Comparison of ENCODE assay signal across 8 mouse cellular contexts in genomic region chr4:62965497-62966302, GRCm38 (mm10). TPM values are rescaled to one million over a fixed set of nuclear protein-coding genes. Genes with fewer than 3 reads are reported as not detected.
A peak's percentile ranks its signal among the peaks of the same experiment; 100 is the strongest.
DNase-seq lines count a peak whose midpoint lies in the region; TF ChIP-seq lines count a peak whose summit lies in the region.

TSS of gene Zfp618 (plus strand) at chr4:62965573.

- no peaks in the 10 kb centered on the region for H3K27me3 ChIP-seq in forebrain, embryonic 10.5 days (ENCODE audit: poor library complexity, severe bottlenecking)

- DNase-seq in ovary, postnatal 36 days (ENCODE audit: low spot score): peak; percentile 50
- DNase-seq in ovary, postnatal 14 days (ENCODE audit: low spot score): no peak
- DNase-seq in brain, embryonic 14.5 days (ENCODE audit: low read depth): peak; percentile 63
- DNase-seq in forebrain, embryonic 10.5 days (ENCODE audit: extremely low spot score, low spot score): peak; percentile 47
- DNase-seq in induced T-regulatory cell, adult 2 months (ENCODE audit: low read depth): peak; percentile 5
- DNase-seq in lung, postnatal 4 days: peak; percentile 23 to 55
- peak; percentile 12 for DNase-seq in yolk sac, embryonic 10.5 days (ENCODE audit: low spot score)
- no peak for DNase-seq in ovary, postnatal 10 days (ENCODE audit: low spot score)

- H3K36me3 ChIP-seq in forebrain, embryonic 10.5 days (replicated peaks): no peaks in the 10 kb centered on the region

- TF ChIP-seq CTCF in brain, embryonic 14.5 days (IDR thresholded peaks at IDR 0.05; ENCODE audit: borderline replicate concordance, extremely low read depth, insufficient read depth, insufficient read length): no peak

- TF ChIP-seq POLR2A in brain, embryonic 14.5 days (IDR thresholded peaks at IDR 0.05; ENCODE audit: borderline replicate concordance, extremely low read depth, insufficient read depth, insufficient read length, poor library complexity, severe bottlenecking): no peak; the same call in 1 of the 2 replicates

- H3K27ac ChIP-seq in forebrain, embryonic 10.5 days: peak within 1 kb of the TSS; percentile 98

- H3K9me3 ChIP-seq in forebrain, embryonic 10.5 days: no peaks in the 10 kb centered on the region

- H3K4me3 ChIP-seq in forebrain, embryonic 10.5 days: peak within 1 kb of the TSS; percentile 78

- under 1% methylated on average over 66 of the region's 86 CpGs for WGBS in forebrain, embryonic 10.5 days

- H3K4me1 ChIP-seq in forebrain, embryonic 10.5 days: peaks cover 13% of the 10 kb centered on the region

RNA-seq across cellular contexts. Expression of gene Zfp618, which starts in this region (rescaled TPM):
- 25.8 and 39.7 TPM in 2 replicates for polyA plus RNA-seq in brain, embryonic 14.5 days (2012; rRNA removed)
- polyA plus RNA-seq in forebrain, embryonic 10.5 days (2016; fragmentation: Nextera tagmentation; extraction: Ambion mirVana): 21.4 and 23.3 TPM in 2 replicates

Comparison
In these comparisons a context has a peak if more than half of its experiments do, and no peak if none do; other contexts are left out.
1. DNase-seq: peak in ovary, postnatal 36 days (single experiment), brain, embryonic 14.5 days (single experiment), forebrain, embryonic 10.5 days (single experiment), induced T-regulatory cell, adult 2 months (single experiment), lung, postnatal 4 days (2 of 2) and yolk sac, embryonic 10.5 days (single experiment); none in ovary, postnatal 14 days (single experiment) and ovary, postnatal 10 days (single experiment).